Mouse (Mus musculus): Measurements from ENCODE around the gene Cd274.

Cd274 gene

GRCm38 (mm10) chr19:29365105-29365504 is 2.1 kb upstream of the Cd274 start:
- no peak for DNase-seq

- DNase-seq = no peak
These were observed 858 bp upstream of the Cd274 start for GRCm38 (mm10) chr19:29366226-29366968.

GRCm38 (mm10) chr19:29368041-29368440 is 786 bp downstream of the Cd274 start:
- DNase-seq = no peak

- no peak for DNase-seq
These were observed 1.5 kb downstream of the Cd274 start for GRCm38 (mm10) chr19:29368671-29369309.

DNA sequence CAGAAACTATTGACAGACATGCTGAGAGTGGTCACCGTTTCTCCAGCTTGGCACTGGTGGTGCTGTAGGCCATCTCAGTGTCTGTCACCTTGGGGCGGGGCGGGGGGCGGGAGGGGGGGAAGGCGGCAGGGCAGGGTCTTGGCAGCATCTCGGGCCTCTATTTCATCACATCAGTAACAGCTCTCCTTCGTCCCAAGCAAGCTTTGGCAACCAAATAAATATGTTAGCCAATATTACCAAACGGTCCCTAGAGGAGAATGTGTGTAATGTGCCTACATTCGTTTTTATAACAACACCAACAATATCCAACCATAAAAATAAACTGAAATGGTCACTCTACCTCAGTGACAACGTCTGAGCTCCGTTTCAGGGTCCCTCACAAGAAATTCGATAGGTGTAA is 2.9 kb downstream of the Cd274 start:
- no peak for DNase-seq

GRCm38 (mm10) chr19:29370545-29371283 is 3.5 kb downstream of the Cd274 start:
- no peak for DNase-seq

DNA sequence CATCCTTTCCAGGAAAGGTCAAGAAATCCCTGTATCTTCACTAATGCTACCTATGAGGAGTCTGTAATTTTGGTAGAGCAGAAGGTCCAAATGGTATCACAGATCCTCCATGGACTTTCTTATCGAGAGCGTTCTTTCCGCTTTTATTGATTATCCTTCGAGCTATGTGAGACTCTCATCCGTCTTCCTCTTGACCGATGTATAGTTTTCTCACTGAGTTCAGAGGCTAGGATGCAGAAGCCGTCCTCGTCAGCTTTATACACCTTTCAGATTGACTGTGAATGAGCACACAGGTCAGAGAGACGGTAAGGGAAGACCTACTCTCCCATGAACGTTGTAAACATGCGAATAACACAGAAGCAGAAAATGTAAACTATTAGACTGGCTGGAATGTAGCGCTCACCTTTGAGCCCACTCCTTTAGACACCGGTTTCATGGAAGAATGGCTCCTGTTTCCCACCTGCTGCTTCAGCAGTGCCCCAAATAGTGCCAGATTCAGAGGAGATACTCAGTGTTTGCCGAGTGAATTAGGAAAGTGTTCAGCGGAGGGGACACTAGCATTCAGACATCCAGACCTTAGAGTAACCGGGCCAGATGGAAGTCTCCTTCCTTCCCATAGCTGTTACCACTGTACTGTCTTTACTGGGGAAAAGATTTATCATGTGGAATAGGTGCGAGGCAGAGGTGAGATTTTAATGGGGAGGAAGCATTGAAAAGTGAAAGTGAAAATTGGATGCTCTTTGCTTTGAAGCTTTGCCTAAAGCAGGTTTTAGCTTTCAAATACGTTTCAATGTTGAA is 4.2 kb downstream of the Cd274 start:
- no peak for DNase-seq

GRCm38 (mm10) chr19:29372138-29372537 is 4.9 kb downstream of the Cd274 start:
- DNase-seq = no peak

- no peak for DNase-seq
These were observed 5.4 kb downstream of the Cd274 start for GRCm38 (mm10) chr19:29372621-29373020.

DNA sequence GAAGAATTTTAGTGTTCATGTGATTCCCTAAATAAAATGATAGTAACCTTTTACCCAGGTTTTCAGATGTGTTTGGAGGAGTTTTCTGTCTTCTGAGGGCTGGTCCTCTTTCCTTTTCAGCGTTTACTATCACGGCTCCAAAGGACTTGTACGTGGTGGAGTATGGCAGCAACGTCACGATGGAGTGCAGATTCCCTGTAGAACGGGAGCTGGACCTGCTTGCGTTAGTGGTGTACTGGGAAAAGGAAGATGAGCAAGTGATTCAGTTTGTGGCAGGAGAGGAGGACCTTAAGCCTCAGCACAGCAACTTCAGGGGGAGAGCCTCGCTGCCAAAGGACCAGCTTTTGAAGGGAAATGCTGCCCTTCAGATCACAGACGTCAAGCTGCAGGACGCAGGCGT is 6.2 kb downstream of the Cd274 start:
- no peak for DNase-seq

- no peak for DNase-seq
These were observed 7.7 kb downstream of the Cd274 start for GRCm38 (mm10) chr19:29374947-29375346.

GRCm38 (mm10) chr19:29376382-29376781 is 9.1 kb downstream of the Cd274 start:
- no peak for DNase-seq

GRCm38 (mm10) chr19:29379839-29380603 is 12.8 kb downstream of the Cd274 start:
- no peak for DNase-seq

GRCm38 (mm10) chr19:29383368-29383767 is 16.1 kb downstream of the Cd274 start:
- no peak for DNase-seq

DNA sequence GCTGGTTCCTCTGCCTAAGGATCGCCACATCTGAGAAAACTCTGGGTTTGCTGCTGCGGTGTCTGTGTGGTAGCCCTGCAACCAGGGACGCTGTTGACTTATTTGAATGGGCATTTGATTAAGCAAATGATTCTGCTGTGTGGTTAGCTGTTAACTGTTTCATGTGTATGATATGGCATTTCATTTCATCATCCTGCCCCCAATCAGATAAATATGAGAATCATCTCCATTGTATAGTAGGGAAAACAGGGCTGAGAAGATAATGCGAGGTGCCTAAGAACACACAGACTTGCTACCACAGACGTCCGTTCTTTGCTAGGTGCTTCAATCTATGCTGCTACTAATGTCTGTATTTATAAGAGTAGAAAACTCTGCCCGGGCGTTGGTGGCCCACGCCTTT is 17.2 kb downstream of the Cd274 start:
- no peak for DNase-seq

DNA sequence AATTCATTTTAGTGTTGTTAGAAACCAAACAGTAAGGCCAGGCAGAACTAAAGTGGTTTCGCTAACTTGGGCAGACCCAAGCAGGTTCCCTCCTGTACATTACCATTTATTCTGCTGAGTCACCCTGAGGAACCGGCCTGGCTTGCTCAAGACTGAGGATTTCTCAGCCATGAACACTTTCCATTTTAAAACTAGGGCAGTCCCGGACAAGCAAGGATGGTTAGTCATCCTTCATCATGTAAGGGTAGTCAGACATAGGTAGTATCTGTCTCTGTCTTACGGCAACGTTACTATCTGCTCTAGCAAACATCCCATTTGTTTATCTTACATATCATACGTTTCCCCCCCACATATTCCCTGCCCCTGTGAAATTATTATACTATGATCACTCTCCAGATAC is 17.7 kb downstream of the Cd274 start:
- DNase-seq = no peak

DNA sequence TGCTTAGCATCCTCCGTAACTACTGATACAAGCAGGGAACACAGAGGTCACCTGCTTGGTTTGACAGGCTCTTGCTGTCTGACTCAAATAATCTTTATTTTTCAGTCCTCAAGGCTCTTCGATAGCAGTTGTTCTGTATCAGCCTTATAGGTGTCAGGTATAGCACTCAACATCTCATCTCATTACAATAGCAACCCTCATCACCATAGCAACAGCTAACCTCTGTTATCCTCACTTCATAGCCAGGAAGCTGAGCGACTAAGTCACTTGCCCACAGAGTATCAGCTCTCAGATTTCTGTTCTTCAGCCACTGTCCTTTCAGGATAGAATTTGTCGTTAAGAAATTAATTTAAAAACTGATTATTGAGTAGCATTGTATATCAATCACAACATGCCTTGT is 18.6 kb downstream of the Cd274 start:
- DNase-seq = no peak

DNA sequence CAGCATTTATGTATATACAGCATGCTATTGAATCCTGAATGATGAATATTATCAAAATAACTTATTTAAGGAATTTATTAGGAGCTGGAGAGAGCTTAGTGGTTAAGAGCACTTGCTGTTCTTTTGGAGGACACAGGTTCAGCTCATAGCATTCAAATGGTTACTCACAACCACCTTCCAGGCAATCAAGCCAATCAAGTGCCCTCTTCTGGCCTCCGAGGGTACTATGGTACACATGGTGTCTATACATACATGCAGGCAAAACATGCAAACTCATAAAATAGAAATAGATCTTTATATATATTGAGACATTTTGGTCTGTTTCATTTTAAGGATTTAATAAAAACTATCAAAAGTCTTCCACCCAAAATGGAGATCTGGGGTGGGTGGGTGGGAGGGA is 21.6 kb downstream of the Cd274 start:
- DNase-seq = no peak

DNA sequence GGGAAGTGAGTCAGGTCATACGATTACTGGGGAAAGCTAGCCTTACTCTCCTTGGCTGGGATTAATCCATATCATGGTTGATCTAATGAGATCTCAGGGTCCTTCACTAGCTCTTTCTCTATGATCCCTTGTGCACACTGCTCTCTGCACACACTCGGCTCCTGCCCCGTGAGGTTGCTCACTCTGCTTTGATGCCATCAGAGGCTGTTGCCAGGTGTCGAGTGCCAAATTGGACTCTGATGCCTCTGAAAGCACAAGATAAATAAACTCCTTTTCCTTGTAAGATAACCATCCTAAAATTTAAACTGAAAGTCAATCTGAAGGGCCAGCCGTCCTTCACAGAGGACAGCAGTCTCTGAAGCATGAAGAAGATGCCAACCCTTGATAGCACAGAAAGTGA is 23.2 kb downstream of the Cd274 start:
- no peak for DNase-seq

DNA sequence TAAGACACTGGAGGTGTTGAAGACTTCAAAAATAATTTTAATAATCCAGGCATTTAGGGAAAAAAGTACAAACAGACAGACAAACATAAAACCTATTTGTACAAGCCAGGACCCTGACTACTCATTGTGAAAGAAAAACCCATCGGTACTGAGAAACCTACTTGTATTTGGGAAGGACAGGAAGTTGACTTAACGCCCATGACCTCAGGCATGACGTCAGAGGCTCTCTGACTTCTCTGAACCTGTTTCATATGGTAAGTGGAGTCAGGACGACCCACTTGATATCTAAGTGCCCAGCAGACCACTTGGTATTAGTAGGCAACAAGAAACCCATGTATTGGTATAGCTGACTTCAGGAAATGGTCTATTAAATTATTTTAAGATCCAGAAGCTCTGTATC is 24.0 kb downstream of the Cd274 start:
- no peak for DNase-seq

- no peak for DNase-seq
These were observed 26.1 kb downstream of the Cd274 start for GRCm38 (mm10) chr19:29393333-29393732.

DNA sequence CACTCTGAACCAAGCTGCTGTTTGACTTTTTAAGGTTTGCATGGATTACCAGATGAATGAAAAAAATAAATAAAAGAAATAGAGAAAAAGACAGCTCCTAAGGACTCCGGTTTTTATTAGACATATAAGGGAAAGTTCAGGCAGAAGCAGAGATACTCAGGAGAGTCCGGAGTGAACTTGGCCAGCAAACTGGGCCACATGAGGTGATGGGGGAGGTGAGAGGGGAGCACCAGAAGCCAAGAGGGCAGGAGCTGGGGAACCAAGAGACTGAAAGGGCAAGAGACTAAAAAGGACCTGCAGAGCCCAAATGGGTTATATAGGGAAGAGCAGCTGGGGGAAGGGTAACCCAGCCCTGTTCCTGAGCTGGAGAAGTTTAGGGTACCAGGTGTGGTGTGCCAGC is 27.5 kb downstream of the Cd274 start:
- DNase-seq = no peak
